Mouse (Mus musculus) limb, embryonic 12.5 days (tissue): ENCODE results near the gene Ropn1. TPM values are rescaled to one million over a fixed set of nuclear protein-coding genes. Genes with fewer than 3 reads are reported as not detected.

ENCODE experiments used
- ATAC-seq: fragments of 200-750 bp; cut with Nextera tagmentation; 2 replicates; pipeline ENCODE4 v1.8.0; 2017; ENCODE audit warnings: low read depth, moderate TSS enrichment; ENCODE audit not compliant: insufficient number of reproducible peaks, insufficient read depth, low FRiP score, low TSS enrichment
- H3K27ac ChIP-seq: fragments of 300-500 bp; sonication (generic); 2 replicates; pipeline ENCODE4 v1.5.1; 2016; ENCODE audit warnings: mild to moderate bottlenecking, moderate library complexity
- H3K27me3 ChIP-seq: fragments of 300-500 bp; sonication (generic); 2 replicates; pipeline ENCODE4 v1.6.1; 2016; ENCODE audit warnings: mild to moderate bottlenecking, moderate library complexity
- H3K36me3 ChIP-seq: fragments of 300-500 bp; sonication (generic); 2 replicates; pipeline ENCODE4 v1.6.1; 2016; ENCODE audit warnings: mild to moderate bottlenecking, moderate library complexity
- H3K4me1 ChIP-seq: fragments of 300-500 bp; sonication (generic); replicated peaks from 2 replicates; pipeline ENCODE4 v1.6.1; 2016
- H3K4me2 ChIP-seq: fragments of 300-500 bp; sonication (generic); 2 replicates; pipeline ENCODE4 v1.6.1; 2016; ENCODE audit warnings: mild to moderate bottlenecking, moderate library complexity
- H3K4me3 ChIP-seq: fragments of 300-500 bp; sonication (generic); replicated peaks from 2 replicates; pipeline ENCODE4 v1.5.1; 2016; ENCODE audit warnings: mild to moderate bottlenecking
- H3K9ac ChIP-seq: fragments of 300-500 bp; sonication (generic); replicated peaks from 2 replicates; pipeline ENCODE4 v1.6.1; 2016; ENCODE audit warnings: mild to moderate bottlenecking, moderate library complexity
- H3K9me3 ChIP-seq: fragments of 300-500 bp; sonication (generic); 2 replicates; pipeline ENCODE4 v1.6.1; 2016; ENCODE audit warnings: mild to moderate bottlenecking, moderate library complexity
- whole genome bisulfite sequencing: fragments of 180-500 bp; shearing (Covaris S2); methylation state at CpG from one replicate; pipeline ENCODE4 v1.1.7; 2016; 5-methylcytosine and 5-hydroxymethylcytosine counted together
- polyA plus RNA-seq: library from polyadenylated mRNA; unstranded; fragments of >200 nt; fragmentation: Nextera tagmentation; extraction: Ambion mirVana; gene quantifications from 2 replicates; pipeline ENCODE4 v1.2.1, GENCODE M21; 2016

The Ropn1 gene
- 0.24 TPM in 1 of 2 replicates, not detected in the other for polyA plus RNA-seq

- no peak for ATAC-seq
- peaks cover 15% of the 10 kb centered on the region for H3K27me3 ChIP-seq
- no peaks in the 10 kb centered on the region for H3K9me3 ChIP-seq
- H3K4me3 ChIP-seq = no peak within 1 kb of the TSS
- H3K36me3 ChIP-seq = no peaks in the 10 kb centered on the region
- no peak within 1 kb of the TSS for H3K9ac ChIP-seq
- no peak within 1 kb of the TSS for H3K4me2 ChIP-seq
- WGBS = 55% methylated on average over 7 of the region's 7 CpGs
- H3K27ac ChIP-seq = no peak within 1 kb of the TSS
- H3K4me1 ChIP-seq = no peaks in the 10 kb centered on the region
These were observed at the start of gene Ropn1 for GRCm38 (mm10) chr16:34649621-34650020. Ropn1 (plus strand) TSS chr16:34649921.

DNA sequence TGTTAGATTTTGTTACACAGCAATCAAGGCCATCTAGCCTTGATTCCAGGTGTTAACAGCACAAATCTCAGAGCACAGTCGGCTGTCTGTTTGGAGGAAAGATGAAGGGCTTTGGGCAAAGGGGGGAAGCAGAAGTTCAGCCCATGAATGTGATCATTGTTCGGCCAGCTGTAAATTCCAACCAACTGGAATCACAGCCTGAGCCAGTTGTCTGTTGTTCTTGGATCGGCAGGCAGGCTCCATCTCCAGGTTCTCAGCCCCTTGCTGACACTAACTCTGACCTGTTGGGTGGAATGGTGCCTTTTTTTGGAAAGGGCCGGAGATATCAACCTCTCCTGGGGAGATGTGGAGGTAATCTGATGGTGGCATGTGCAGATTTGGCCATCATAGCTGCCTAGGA, 47.8 kb upstream of the Ropn1 start:
- no peak for ATAC-seq
- H3K9ac ChIP-seq = no peak overlapping the region
- H3K27ac ChIP-seq = no peak overlapping the region
- H3K36me3 ChIP-seq = no peaks in the 10 kb centered on the region
- no peaks in the 10 kb centered on the region for H3K27me3 ChIP-seq
- WGBS = 63% methylated on average over 4 of the region's 4 CpGs
- H3K9me3 ChIP-seq = no peaks in the 10 kb centered on the region
- H3K4me1 ChIP-seq = peaks cover 4% of the 10 kb centered on the region; the same call in 1 of the 2 replicates
- no peak overlapping the region for H3K4me2 ChIP-seq
- H3K4me3 ChIP-seq = no peak overlapping the region

GRCm38 (mm10) chr16:34603076-34603475, 46.6 kb upstream of the Ropn1 start:
- no peak overlapping the region for H3K27ac ChIP-seq
- H3K4me2 ChIP-seq = no peak overlapping the region
- 79% methylated on average over 4 of the region's 4 CpGs for WGBS
- ATAC-seq = no peak
- peaks cover 4% of the 10 kb centered on the region; the same call in 1 of the 2 replicates for H3K4me1 ChIP-seq
- no peak overlapping the region for H3K9ac ChIP-seq
- peaks cover 5% of the 10 kb centered on the region for H3K27me3 ChIP-seq
- H3K9me3 ChIP-seq = no peaks in the 10 kb centered on the region
- H3K4me3 ChIP-seq = no peak overlapping the region
- no peaks in the 10 kb centered on the region for H3K36me3 ChIP-seq

DNA sequence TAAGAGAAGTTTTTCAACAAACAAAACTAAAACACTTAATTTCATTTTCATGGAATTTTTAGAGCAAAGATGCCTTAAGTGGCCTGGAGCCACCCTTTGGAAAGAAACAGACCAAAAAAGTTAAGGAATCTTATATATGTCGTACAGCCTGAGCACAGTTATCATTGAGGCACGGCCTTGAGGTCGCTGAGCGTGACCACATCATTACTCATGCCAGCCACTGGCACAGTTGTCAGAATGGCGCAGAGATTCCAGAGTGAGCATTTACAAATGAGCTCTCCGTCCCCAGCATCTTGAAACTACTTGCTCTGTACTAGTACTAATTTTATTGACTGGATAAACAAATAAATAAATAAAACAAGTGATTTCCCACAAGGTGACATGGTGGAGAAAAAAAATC, 45.9 kb upstream of the Ropn1 start:
- no peak for ATAC-seq
- H3K4me3 ChIP-seq = no peak overlapping the region

GRCm38 (mm10) chr16:34605679-34606078, 44.0 kb upstream of the Ropn1 start:
- Histone ChIP-seq H3K4me2 (no peak overlapping the region), H3K27ac (no peak overlapping the region), H3K27me3 (peaks cover 8% of the 10 kb centered on the region), H3K9ac (no peak overlapping the region), H3K36me3 (no peaks in the 10 kb centered on the region), H3K9me3 (no peaks in the 10 kb centered on the region), H3K4me3 (no peak overlapping the region), H3K4me1 (peaks cover 4% of the 10 kb centered on the region; the same call in 1 of the 2 replicates)
- 27% methylated on average over 3 of the region's 3 CpGs for WGBS
- ATAC-seq = no peak

More for the DNA sequence above, 45.9 kb upstream of the Ropn1 start:
- H3K9ac ChIP-seq = no peak overlapping the region
- 73% methylated on average over 6 of the region's 6 CpGs for WGBS
- H3K27me3 ChIP-seq = peaks cover 8% of the 10 kb centered on the region
- no peaks in the 10 kb centered on the region for H3K9me3 ChIP-seq
- H3K27ac ChIP-seq = no peak overlapping the region
- H3K4me1 ChIP-seq = peaks cover 4% of the 10 kb centered on the region; the same call in 1 of the 2 replicates
- no peak overlapping the region for H3K4me2 ChIP-seq
- no peaks in the 10 kb centered on the region for H3K36me3 ChIP-seq

- H3K36me3 ChIP-seq = no peaks in the 10 kb centered on the region
- no peak overlapping the region for H3K4me3 ChIP-seq
- 81% methylated on average over 1 of the region's 1 CpGs for WGBS
These were observed 39.6 kb upstream of the Ropn1 start for GRCm38 (mm10) chr16:34610137-34610536.

DNA sequence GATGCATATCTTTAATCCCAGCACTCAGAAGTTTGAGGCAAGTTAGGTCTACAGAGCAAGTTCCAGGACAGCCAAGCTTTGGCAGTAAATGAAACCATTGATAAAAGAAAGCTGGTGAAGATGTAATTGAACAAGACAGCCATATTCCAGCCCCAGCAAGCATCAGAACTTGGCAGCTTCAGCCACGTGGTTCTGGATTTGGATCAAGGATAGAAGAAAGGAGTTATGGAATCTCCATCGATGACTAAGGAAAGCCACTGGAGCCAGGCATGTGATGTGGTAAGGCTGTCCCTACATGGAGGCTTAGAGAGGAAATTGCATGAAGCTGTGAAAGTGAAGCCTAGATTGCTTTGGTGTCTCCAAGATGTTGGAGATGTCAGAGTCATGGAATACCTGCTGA, 35.7 kb upstream of the Ropn1 start:
- H3K27ac ChIP-seq = no peak overlapping the region
- no peaks in the 10 kb centered on the region for H3K4me1 ChIP-seq

More at GRCm38 (mm10) chr16:34610137-34610536, 39.6 kb upstream of the Ropn1 start:
- H3K4me1 ChIP-seq = peaks cover 4% of the 10 kb centered on the region; the same call in 1 of the 2 replicates
- H3K4me2 ChIP-seq = no peak overlapping the region
- peaks cover 8% of the 10 kb centered on the region for H3K27me3 ChIP-seq
- no peak overlapping the region for H3K9ac ChIP-seq
- ATAC-seq = no peak
- H3K27ac ChIP-seq = no peak overlapping the region
- H3K9me3 ChIP-seq = peaks cover 5% of the 10 kb centered on the region; the same call in 1 of the 2 replicates

GRCm38 (mm10) chr16:34627591-34627990, 22.1 kb upstream of the Ropn1 start:
- ATAC-seq = no peak

More for the DNA sequence above, 35.7 kb upstream of the Ropn1 start:
- 80% methylated on average over 2 of the region's 2 CpGs for WGBS
- Histone ChIP-seq H3K9ac (no peak overlapping the region), H3K9me3 (peaks cover 12% of the 10 kb centered on the region; the same call in 1 of the 2 replicates), H3K4me2 (no peak overlapping the region), H3K36me3 (no peaks in the 10 kb centered on the region), H3K4me3 (no peak overlapping the region), H3K27me3 (no peaks in the 10 kb centered on the region)
- no peak for ATAC-seq

DNA sequence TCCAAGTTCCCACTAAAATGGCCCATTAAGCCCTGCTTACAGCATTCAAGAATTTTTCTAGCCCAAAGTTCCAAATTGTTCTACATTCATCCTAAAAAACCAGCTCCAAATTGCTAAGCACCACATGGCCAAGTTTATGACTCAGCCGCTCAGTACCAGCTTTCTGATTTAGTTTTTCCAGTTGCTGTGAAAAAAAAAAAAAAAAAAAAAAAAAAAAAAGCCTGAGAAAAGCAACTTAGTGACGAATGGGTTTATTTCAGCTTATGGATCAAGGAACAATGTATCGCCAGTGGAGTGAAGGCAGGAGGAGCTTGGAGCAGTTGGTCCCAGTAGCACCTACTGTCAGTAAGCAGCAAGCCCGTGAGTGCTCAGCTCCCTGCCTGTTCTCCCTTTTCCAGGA, 21.3 kb upstream of the Ropn1 start:
- Histone ChIP-seq H3K4me3 (no peak overlapping the region), H3K36me3 (no peaks in the 10 kb centered on the region), H3K27ac (no peak overlapping the region), H3K9me3 (no peaks in the 10 kb centered on the region), H3K4me2 (no peak overlapping the region), H3K4me1 (no peaks in the 10 kb centered on the region), H3K9ac (no peak overlapping the region), H3K27me3 (no peaks in the 10 kb centered on the region)
- 70% methylated on average over 4 of the region's 4 CpGs for WGBS
- no peak for ATAC-seq

More at GRCm38 (mm10) chr16:34627591-34627990, 22.1 kb upstream of the Ropn1 start:
- no peak overlapping the region for H3K9ac ChIP-seq
- no peaks in the 10 kb centered on the region for H3K9me3 ChIP-seq
- no peak overlapping the region for H3K4me2 ChIP-seq
- H3K4me1 ChIP-seq = no peaks in the 10 kb centered on the region
- no peaks in the 10 kb centered on the region for H3K36me3 ChIP-seq
- no peaks in the 10 kb centered on the region for H3K27me3 ChIP-seq
- WGBS = 86% methylated on average over 2 of the region's 2 CpGs
- no peak overlapping the region for H3K27ac ChIP-seq
- no peak overlapping the region for H3K4me3 ChIP-seq

GRCm38 (mm10) chr16:34635557-34635956, 14.2 kb upstream of the Ropn1 start:
- no peaks in the 10 kb centered on the region for H3K4me1 ChIP-seq
- 72% methylated on average over 3 of the region's 3 CpGs for WGBS
- H3K9ac ChIP-seq = no peak overlapping the region
- no peak overlapping the region for H3K27ac ChIP-seq
- no peaks in the 10 kb centered on the region for H3K36me3 ChIP-seq
- H3K27me3 ChIP-seq = no peaks in the 10 kb centered on the region
- no peak overlapping the region for H3K4me2 ChIP-seq
- no peak for ATAC-seq
- H3K4me3 ChIP-seq = no peak overlapping the region
- no peaks in the 10 kb centered on the region for H3K9me3 ChIP-seq

DNA sequence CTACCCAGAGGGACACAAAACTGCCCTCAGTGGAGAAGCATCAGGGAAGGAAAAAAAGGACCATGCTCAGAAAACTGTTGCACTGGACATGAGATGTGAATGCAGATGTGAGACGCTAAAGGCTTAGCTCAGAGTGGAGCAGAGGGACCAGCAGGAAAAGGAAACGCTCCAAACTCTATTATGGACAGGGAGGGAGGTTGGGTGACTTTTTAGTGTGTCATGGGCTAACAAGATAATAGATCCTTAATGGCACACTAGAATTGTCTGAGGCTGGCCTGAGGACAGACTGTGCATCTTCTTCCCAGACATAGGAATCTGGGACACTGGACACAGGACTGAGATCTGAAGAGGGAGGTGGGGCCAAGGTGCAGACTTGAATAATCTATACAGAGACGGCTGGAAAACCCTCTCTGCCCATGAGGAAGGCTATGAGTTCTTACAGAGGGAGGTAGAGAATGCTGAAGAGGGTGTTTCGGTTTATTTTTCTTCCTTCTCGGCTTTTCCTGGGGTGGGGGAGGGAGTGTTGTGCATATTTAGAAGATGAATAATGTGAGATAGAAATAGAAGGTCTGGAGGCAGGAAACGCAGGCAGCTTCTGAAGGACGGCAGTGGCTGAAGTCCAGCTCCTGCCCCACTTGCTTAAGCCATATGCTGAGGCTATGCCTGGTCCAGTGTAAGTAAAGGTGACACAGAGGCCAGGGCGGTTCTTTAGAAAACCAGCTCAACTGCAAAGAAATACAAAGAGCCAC, 6.0 kb upstream of the Ropn1 start:
- H3K36me3 ChIP-seq = no peaks in the 10 kb centered on the region
- 70% methylated on average over 8 of the region's 8 CpGs for WGBS
- no peak for ATAC-seq

More for the DNA sequence above, 6.0 kb upstream of the Ropn1 start:
- Histone ChIP-seq H3K27ac (no peak overlapping the region), H3K9me3 (no peaks in the 10 kb centered on the region), H3K4me1 (no peaks in the 10 kb centered on the region), H3K9ac (no peak overlapping the region), H3K4me2 (no peak overlapping the region), H3K27me3 (peaks cover 2% of the 10 kb centered on the region; the same call in 1 of the 2 replicates), H3K4me3 (no peak overlapping the region)
